Mouse (Mus musculus): ENCODE results near the gene 4930470P17Rik. TPM values are rescaled to one million over a fixed set of nuclear protein-coding genes. Genes with fewer than 3 reads are reported as not detected.
"Not testable (repeated sequence)": the region's sequence is repeated elsewhere in the genome, so short reads cannot be mapped to it uniquely, and the experiment has no call there.

4930470P17Rik gene
- total and polyA plus RNA-seq, 2 experiments from 2014 or later, result not detected

DNA sequence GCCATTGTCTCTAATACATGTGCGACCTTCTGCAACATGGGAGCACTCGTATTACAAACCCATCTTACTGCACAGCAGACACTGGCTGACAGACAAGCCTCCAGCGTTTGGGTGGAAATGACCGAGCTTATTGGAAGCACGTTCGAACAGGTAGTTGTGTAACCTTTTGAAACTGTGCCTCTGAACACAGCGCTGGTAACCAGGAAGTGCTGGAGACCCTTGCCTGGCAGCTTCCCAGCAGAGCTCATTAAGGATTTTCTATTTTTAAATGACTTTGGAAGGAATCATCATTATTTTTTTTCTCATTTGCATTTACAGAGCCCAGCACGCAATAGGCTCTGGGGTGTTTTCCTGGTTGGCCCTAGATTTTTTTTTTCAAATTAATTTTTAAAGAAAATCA lies 36.9 kb upstream of the 4930470P17Rik start:
- no peaks in the 10 kb centered on the region for H3K36me3 ChIP-seq (ENCODE audit: insufficient read depth, low read length)
- no peaks in the 10 kb centered on the region for H3K27me3 ChIP-seq (ENCODE audit: insufficient read depth, low read length)
- H3K9me3 ChIP-seq (ENCODE audit: low read length), result no peaks in the 10 kb centered on the region
- peak overlapping the region; percentile 18; the same call in 1 of the 2 replicates for H3K4me2 ChIP-seq (ENCODE audit: low read depth, low read length, poor library complexity, severe bottlenecking)
- H3K9ac ChIP-seq (replicated peaks; ENCODE audit: low read length, poor library complexity, severe bottlenecking), result no peak overlapping the region
- no peak for TF ChIP-seq CTCF (IDR thresholded peaks at IDR 0.05)
- WGBS, result 46% methylated on average over 8 of the region's 8 CpGs
- H3K4me3 ChIP-seq (ENCODE audit: low read depth, low read length), result no peak overlapping the region
- no peak overlapping the region for H3K27ac ChIP-seq (ENCODE audit: low read depth, low read length)
- H3K4me1 ChIP-seq (ENCODE audit: insufficient read depth, low read length), result peaks cover 4% of the 10 kb centered on the region; the same call in 1 of the 2 replicates
- ATAC-seq (ENCODE audit: low FRiP score), result no peak
- DNase-seq (ENCODE audit: low spot score), result peak; percentile 31

DNA sequence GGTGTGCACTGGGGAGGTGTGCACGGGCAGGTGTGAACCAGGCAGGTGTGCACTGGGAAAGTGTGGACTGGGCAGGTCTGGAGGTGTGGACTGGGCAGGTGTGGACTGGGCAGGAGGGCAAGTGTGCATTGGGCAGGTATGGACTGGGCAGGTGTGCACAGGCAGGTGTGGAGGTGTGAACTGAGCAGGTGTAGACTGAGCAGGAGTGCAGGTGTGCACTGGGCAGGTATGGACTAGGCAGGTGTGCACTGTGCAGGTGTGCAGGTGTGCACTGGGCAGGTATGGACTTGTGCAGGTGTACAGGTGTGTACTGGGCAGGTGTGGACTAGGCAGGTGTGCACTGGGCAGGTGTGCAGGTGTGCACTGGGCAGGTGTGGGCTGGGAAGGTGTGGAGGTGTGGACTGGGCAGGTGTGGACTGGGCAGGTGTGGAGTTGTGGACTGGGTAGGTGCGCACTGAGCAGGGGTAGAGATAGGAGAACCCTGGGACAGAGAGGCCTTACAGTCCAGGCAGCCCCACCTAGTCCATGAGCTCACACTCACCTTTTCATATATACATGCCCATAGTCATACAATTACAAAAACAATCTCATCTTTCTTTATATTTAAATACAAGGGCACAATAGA lies 31.3 kb upstream of the 4930470P17Rik start:
- WGBS, result 96% methylated on average over 2 of the region's 2 CpGs
- no peaks in the 10 kb centered on the region for H3K36me3 ChIP-seq (ENCODE audit: insufficient read depth, low read length)
- no peak overlapping the region for H3K27ac ChIP-seq (ENCODE audit: low read depth, low read length)
- H3K27me3 ChIP-seq (ENCODE audit: insufficient read depth, low read length), result no peaks in the 10 kb centered on the region
- no peak overlapping the region for H3K9ac ChIP-seq (replicated peaks; ENCODE audit: low read length, poor library complexity, severe bottlenecking)
- H3K9me3 ChIP-seq (ENCODE audit: low read length), result no peaks in the 10 kb centered on the region
- TF ChIP-seq CTCF (IDR thresholded peaks at IDR 0.05), result no peak
- no peak overlapping the region for H3K4me2 ChIP-seq (ENCODE audit: low read depth, low read length, poor library complexity, severe bottlenecking)
- DNase-seq (ENCODE audit: low spot score), result no peak
- H3K4me3 ChIP-seq (ENCODE audit: low read depth, low read length), result no peak overlapping the region
- no peaks in the 10 kb centered on the region for H3K4me1 ChIP-seq (ENCODE audit: insufficient read depth, low read length)
- ATAC-seq (ENCODE audit: low FRiP score), result peak; percentile 34; the same call in 1 of the 2 replicates

DNA sequence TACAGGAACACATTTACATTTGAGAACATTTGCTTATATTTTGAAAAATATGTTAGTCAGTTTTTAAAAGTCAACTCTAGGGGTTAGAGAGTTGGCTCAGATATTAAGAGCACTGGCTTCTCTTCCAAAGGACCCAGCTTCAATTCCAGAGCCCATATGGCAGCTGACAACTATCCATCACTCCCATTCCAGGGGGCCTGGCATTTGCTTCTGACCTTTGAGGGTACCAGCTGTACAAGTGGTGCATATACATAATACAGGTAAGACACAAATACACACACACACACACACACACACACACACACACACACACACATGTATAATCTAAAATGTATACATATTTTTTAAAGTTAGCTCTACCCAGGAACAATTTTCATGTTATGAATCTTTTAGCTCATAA lies 30.6 kb upstream of the 4930470P17Rik start:
- no peak overlapping the region for H3K4me3 ChIP-seq (ENCODE audit: low read depth, low read length)
- TF ChIP-seq CTCF (IDR thresholded peaks at IDR 0.05), result no peak
- no peak for DNase-seq (ENCODE audit: low spot score)
- no peaks in the 10 kb centered on the region for H3K27me3 ChIP-seq (ENCODE audit: insufficient read depth, low read length)
- H3K27ac ChIP-seq (ENCODE audit: low read depth, low read length), result no peak overlapping the region
- no peaks in the 10 kb centered on the region for H3K4me1 ChIP-seq (ENCODE audit: insufficient read depth, low read length)
- no peak overlapping the region for H3K4me2 ChIP-seq (ENCODE audit: low read depth, low read length, poor library complexity, severe bottlenecking)
- H3K9me3 ChIP-seq (ENCODE audit: low read length), result no peaks in the 10 kb centered on the region
- ATAC-seq (ENCODE audit: low FRiP score), result no peak
- no peaks in the 10 kb centered on the region for H3K36me3 ChIP-seq (ENCODE audit: insufficient read depth, low read length)
- H3K9ac ChIP-seq (replicated peaks; ENCODE audit: low read length, poor library complexity, severe bottlenecking), result no peak overlapping the region

DNA sequence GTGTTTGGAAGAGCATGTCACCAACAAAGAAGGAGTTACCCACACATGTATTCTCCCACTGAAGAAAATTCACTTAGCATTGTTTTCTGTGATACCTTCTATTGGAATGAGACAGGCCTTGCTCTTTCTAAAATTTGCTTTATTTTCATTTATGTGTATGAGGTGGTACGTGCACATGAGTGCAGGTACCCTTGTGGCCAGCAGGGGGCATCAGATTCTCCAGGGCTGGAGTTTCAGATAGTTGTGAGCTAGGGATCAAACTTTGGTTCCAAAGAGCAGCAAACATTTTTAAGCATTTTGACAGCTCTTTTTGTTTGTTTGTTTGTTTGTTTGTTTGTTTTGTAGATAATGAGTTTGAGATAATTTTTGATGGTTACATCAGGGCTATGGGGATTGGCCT lies 29.6 kb upstream of the 4930470P17Rik start:
- no peak overlapping the region for H3K9ac ChIP-seq (replicated peaks; ENCODE audit: low read length, poor library complexity, severe bottlenecking)
- H3K36me3 ChIP-seq (ENCODE audit: insufficient read depth, low read length), result no peaks in the 10 kb centered on the region
- WGBS, result 98% methylated on average over 1 of the region's 1 CpGs
- no peaks in the 10 kb centered on the region for H3K27me3 ChIP-seq (ENCODE audit: insufficient read depth, low read length)
- peak; percentile 45 for TF ChIP-seq CTCF (IDR thresholded peaks at IDR 0.05)
- no peak overlapping the region for H3K4me2 ChIP-seq (ENCODE audit: low read depth, low read length, poor library complexity, severe bottlenecking)
- no peaks in the 10 kb centered on the region for H3K4me1 ChIP-seq (ENCODE audit: insufficient read depth, low read length)
- H3K4me3 ChIP-seq (ENCODE audit: low read depth, low read length), result no peak overlapping the region
- no peaks in the 10 kb centered on the region for H3K9me3 ChIP-seq (ENCODE audit: low read length)
- H3K27ac ChIP-seq (ENCODE audit: low read depth, low read length), result no peak overlapping the region
- ATAC-seq (ENCODE audit: low FRiP score), result no peak
- no peak for DNase-seq (ENCODE audit: low spot score)

- ATAC-seq (ENCODE audit: low FRiP score) (no peak), DNase-seq (ENCODE audit: low spot score) (no peak)
- Histone ChIP-seq H3K27me3 (ENCODE audit: insufficient read depth, low read length) (no peaks in the 10 kb centered on the region), H3K9me3 (ENCODE audit: low read length) (no peaks in the 10 kb centered on the region), H3K4me3 (ENCODE audit: low read depth, low read length) (no peak overlapping the region), H3K27ac (ENCODE audit: low read depth, low read length) (no peak overlapping the region), H3K4me2 (ENCODE audit: low read depth, low read length, poor library complexity, severe bottlenecking) (no peak overlapping the region), H3K36me3 (ENCODE audit: insufficient read depth, low read length) (no peaks in the 10 kb centered on the region), H3K9ac (replicated peaks; ENCODE audit: low read length, poor library complexity, severe bottlenecking) (no peak overlapping the region), H3K4me1 (ENCODE audit: insufficient read depth, low read length) (no peaks in the 10 kb centered on the region)
- 81% methylated on average over 11 of the region's 11 CpGs for WGBS
- no peak for TF ChIP-seq CTCF (IDR thresholded peaks at IDR 0.05)
These were observed 28.7 kb upstream of the 4930470P17Rik start for GRCm38 (mm10) chr2:170630553-170630952.

DNA sequence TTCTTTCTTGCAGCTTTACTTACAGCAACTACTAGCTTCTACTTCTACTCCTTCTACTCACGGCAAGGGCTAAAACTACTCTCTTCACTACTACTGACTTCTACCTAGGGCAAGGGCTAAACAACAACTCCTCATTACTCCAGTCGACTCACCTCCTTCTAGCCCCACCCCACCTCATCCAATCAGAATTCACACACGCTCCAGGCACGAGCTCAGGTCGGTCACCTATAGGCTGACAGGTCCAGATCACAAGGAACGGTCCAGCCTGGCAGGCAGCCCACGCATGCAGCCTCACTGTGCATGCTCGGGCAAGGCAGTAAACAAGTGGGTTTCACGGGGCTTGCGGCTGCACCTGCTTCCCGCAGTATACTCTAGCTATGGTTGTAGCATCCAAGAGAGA lies 26.2 kb upstream of the 4930470P17Rik start:
- H3K9ac ChIP-seq (replicated peaks; ENCODE audit: low read length, poor library complexity, severe bottlenecking); H3K9me3 ChIP-seq (ENCODE audit: low read length); H3K36me3 ChIP-seq (ENCODE audit: insufficient read depth, low read length); ATAC-seq (ENCODE audit: low FRiP score); H3K27ac ChIP-seq (ENCODE audit: low read depth, low read length); H3K4me2 ChIP-seq (ENCODE audit: low read depth, low read length, poor library complexity, severe bottlenecking); H3K27me3 ChIP-seq (ENCODE audit: insufficient read depth, low read length); H3K4me3 ChIP-seq (ENCODE audit: low read depth, low read length); DNase-seq (ENCODE audit: low spot score); H3K4me1 ChIP-seq (ENCODE audit: insufficient read depth, low read length): not testable (repeated sequence)
- WGBS, result 88% methylated on average over 11 of the region's 11 CpGs

DNA sequence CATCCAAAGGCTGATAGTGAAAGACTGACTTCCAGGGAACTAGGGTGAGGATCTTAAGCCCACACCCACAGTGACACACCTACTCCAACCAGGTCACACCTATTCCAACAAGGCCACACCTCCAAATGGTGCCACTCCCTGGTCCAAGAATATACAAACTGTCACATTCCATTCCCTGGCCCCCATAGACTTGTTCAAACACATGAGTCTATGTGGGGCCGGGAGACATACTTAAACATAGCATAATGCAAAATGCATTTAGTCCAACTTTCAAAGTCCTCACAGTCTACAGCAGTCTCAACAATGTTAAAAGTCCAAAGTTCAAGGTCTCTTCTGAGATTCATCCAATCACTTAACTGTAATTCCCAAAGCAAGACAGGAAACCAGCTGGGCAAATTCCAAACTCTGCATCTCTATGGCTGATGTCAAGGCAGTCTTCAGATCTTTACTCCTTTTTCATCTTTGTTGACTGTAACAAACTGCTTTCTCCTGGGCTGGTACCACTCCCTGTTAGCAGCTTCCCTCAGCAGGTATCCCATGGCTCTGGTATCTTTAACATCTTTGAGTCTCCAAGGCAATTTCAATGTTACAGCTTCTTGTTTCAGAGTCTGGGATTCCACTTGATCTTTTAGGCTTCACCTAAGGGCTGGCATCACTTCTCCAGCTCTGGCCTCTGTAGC lies 22.5 kb upstream of the 4930470P17Rik start:
- H3K4me3 ChIP-seq (ENCODE audit: low read depth, low read length); H3K27ac ChIP-seq (ENCODE audit: low read depth, low read length); H3K4me2 ChIP-seq (ENCODE audit: low read depth, low read length, poor library complexity, severe bottlenecking); H3K36me3 ChIP-seq (ENCODE audit: insufficient read depth, low read length); H3K9me3 ChIP-seq (ENCODE audit: low read length); H3K27me3 ChIP-seq (ENCODE audit: insufficient read depth, low read length); H3K4me1 ChIP-seq (ENCODE audit: insufficient read depth, low read length); H3K9ac ChIP-seq (replicated peaks; ENCODE audit: low read length, poor library complexity, severe bottlenecking); ATAC-seq (ENCODE audit: low FRiP score); DNase-seq (ENCODE audit: low spot score): not testable (repeated sequence)
- 77% methylated on average over 1 of the region's 1 CpGs for WGBS
